Mouse (Mus musculus): ENCODE measurements around the gene Hmgxb4. TPM values are rescaled to one million over a fixed set of nuclear protein-coding genes. Genes with fewer than 3 reads are reported as not detected.

Hmgxb4 gene
- polyA plus RNA-seq, 1 experiment, result 46.7 TPM

- Histone ChIP-seq H3K27ac (ENCODE audit: insufficient read depth, low read length) (no peak overlapping the region), H3K4me3 (ENCODE audit: insufficient read depth, low read length) (no peak overlapping the region), H3K4me1 (ENCODE audit: control insufficient read depth, insufficient read depth, low read length) (peaks cover 11% of the 10 kb centered on the region)
- no peak for TF ChIP-seq CTCF (IDR thresholded peaks at IDR 0.05; ENCODE audit: borderline replicate concordance, insufficient read depth, low read length)
- no peak for TF ChIP-seq POLR2A (IDR thresholded peaks at IDR 0.05; ENCODE audit: low read depth, low read length)
Measured at GRCm38 (mm10) chr8:75035640-75036039, 42.5 kb downstream of the Hmgxb4 start.

GRCm38 (mm10) chr8:75038497-75038896 is 45.3 kb downstream of the Hmgxb4 start:
- H3K27ac ChIP-seq (ENCODE audit: insufficient read depth, low read length), result no peak overlapping the region
- peaks cover 8% of the 10 kb centered on the region; the same call in 1 of the 2 replicates for H3K4me1 ChIP-seq (ENCODE audit: control insufficient read depth, insufficient read depth, low read length)
- H3K4me3 ChIP-seq (ENCODE audit: insufficient read depth, low read length), result no peak overlapping the region
- TF ChIP-seq CTCF (IDR thresholded peaks at IDR 0.05; ENCODE audit: borderline replicate concordance, insufficient read depth, low read length) (no peak), POLR2A (IDR thresholded peaks at IDR 0.05; ENCODE audit: low read depth, low read length) (no peak)

- Histone ChIP-seq H3K4me3 (ENCODE audit: insufficient read depth, low read length) (no peak overlapping the region), H3K27ac (ENCODE audit: insufficient read depth, low read length) (no peak overlapping the region), H3K4me1 (ENCODE audit: control insufficient read depth, insufficient read depth, low read length) (peaks cover 8% of the 10 kb centered on the region; the same call in 1 of the 2 replicates)
- no peak for TF ChIP-seq POLR2A (IDR thresholded peaks at IDR 0.05; ENCODE audit: low read depth, low read length)
- TF ChIP-seq CTCF (IDR thresholded peaks at IDR 0.05; ENCODE audit: borderline replicate concordance, insufficient read depth, low read length), result no peak
Measured at GRCm38 (mm10) chr8:75039754-75040153, 46.6 kb downstream of the Hmgxb4 start.

GRCm38 (mm10) chr8:75042171-75042570 is 49.0 kb downstream of the Hmgxb4 start:
- H3K27ac ChIP-seq (ENCODE audit: insufficient read depth, low read length), result no peak overlapping the region

GRCm38 (mm10) chr8:75042974-75043373 is 49.8 kb downstream of the Hmgxb4 start:
- TF ChIP-seq POLR2A (IDR thresholded peaks at IDR 0.05; ENCODE audit: low read depth, low read length), result no peak
- no peak for TF ChIP-seq CTCF (IDR thresholded peaks at IDR 0.05; ENCODE audit: borderline replicate concordance, insufficient read depth, low read length)
- no peak overlapping the region for H3K4me3 ChIP-seq (ENCODE audit: insufficient read depth, low read length)
- H3K4me1 ChIP-seq (ENCODE audit: control insufficient read depth, insufficient read depth, low read length), result peaks cover 4% of the 10 kb centered on the region; the same call in 1 of the 2 replicates
- no peak overlapping the region for H3K27ac ChIP-seq (ENCODE audit: insufficient read depth, low read length)

More at GRCm38 (mm10) chr8:75042171-75042570, 49.0 kb downstream of the Hmgxb4 start:
- TF ChIP-seq POLR2A (IDR thresholded peaks at IDR 0.05; ENCODE audit: low read depth, low read length) (no peak), CTCF (IDR thresholded peaks at IDR 0.05; ENCODE audit: borderline replicate concordance, insufficient read depth, low read length) (no peak)
- Histone ChIP-seq H3K4me3 (ENCODE audit: insufficient read depth, low read length) (no peak overlapping the region), H3K4me1 (ENCODE audit: control insufficient read depth, insufficient read depth, low read length) (peaks cover 4% of the 10 kb centered on the region; the same call in 1 of the 2 replicates)

- TF ChIP-seq CTCF (IDR thresholded peaks at IDR 0.05; ENCODE audit: borderline replicate concordance, insufficient read depth, low read length) (no peak), POLR2A (IDR thresholded peaks at IDR 0.05; ENCODE audit: low read depth, low read length) (no peak)
- Histone ChIP-seq H3K4me1 (ENCODE audit: control insufficient read depth, insufficient read depth, low read length) (no peaks in the 10 kb centered on the region), H3K27ac (ENCODE audit: insufficient read depth, low read length) (no peak overlapping the region), H3K4me3 (ENCODE audit: insufficient read depth, low read length) (no peak overlapping the region)
Measured at GRCm38 (mm10) chr8:75046303-75046702, 53.1 kb downstream of the Hmgxb4 start.

GRCm38 (mm10) chr8:75047784-75048183 is 54.6 kb downstream of the Hmgxb4 start:
- no peaks in the 10 kb centered on the region for H3K4me1 ChIP-seq (ENCODE audit: control insufficient read depth, insufficient read depth, low read length)
- no peak overlapping the region for H3K27ac ChIP-seq (ENCODE audit: insufficient read depth, low read length)
- H3K4me3 ChIP-seq (ENCODE audit: insufficient read depth, low read length), result no peak overlapping the region
- no peak for TF ChIP-seq POLR2A (IDR thresholded peaks at IDR 0.05; ENCODE audit: low read depth, low read length)
- TF ChIP-seq CTCF (IDR thresholded peaks at IDR 0.05; ENCODE audit: borderline replicate concordance, insufficient read depth, low read length), result no peak

GRCm38 (mm10) chr8:75053342-75053741 is 60.2 kb downstream of the Hmgxb4 start:
- Histone ChIP-seq H3K27ac (ENCODE audit: insufficient read depth, low read length) (no peak overlapping the region), H3K4me3 (ENCODE audit: insufficient read depth, low read length) (no peak overlapping the region), H3K4me1 (ENCODE audit: control insufficient read depth, insufficient read depth, low read length) (no peaks in the 10 kb centered on the region)
- no peak for TF ChIP-seq POLR2A (IDR thresholded peaks at IDR 0.05; ENCODE audit: low read depth, low read length)
- no peak for TF ChIP-seq CTCF (IDR thresholded peaks at IDR 0.05; ENCODE audit: borderline replicate concordance, insufficient read depth, low read length)

GRCm38 (mm10) chr8:75055673-75056072 is 62.5 kb downstream of the Hmgxb4 start:
- H3K27ac ChIP-seq (ENCODE audit: insufficient read depth, low read length), result no peak overlapping the region
- no peak overlapping the region for H3K4me3 ChIP-seq (ENCODE audit: insufficient read depth, low read length)
- TF ChIP-seq POLR2A (IDR thresholded peaks at IDR 0.05; ENCODE audit: low read depth, low read length), result no peak
- no peak for TF ChIP-seq CTCF (IDR thresholded peaks at IDR 0.05; ENCODE audit: borderline replicate concordance, insufficient read depth, low read length)
- no peaks in the 10 kb centered on the region for H3K4me1 ChIP-seq (ENCODE audit: control insufficient read depth, insufficient read depth, low read length)

GRCm38 (mm10) chr8:75060022-75060421 is 66.9 kb downstream of the Hmgxb4 start:
- Histone ChIP-seq H3K4me3 (ENCODE audit: insufficient read depth, low read length) (no peak overlapping the region), H3K27ac (ENCODE audit: insufficient read depth, low read length) (no peak overlapping the region), H3K4me1 (ENCODE audit: control insufficient read depth, insufficient read depth, low read length) (no peaks in the 10 kb centered on the region)
- TF ChIP-seq CTCF (IDR thresholded peaks at IDR 0.05; ENCODE audit: borderline replicate concordance, insufficient read depth, low read length), result no peak
- TF ChIP-seq POLR2A (IDR thresholded peaks at IDR 0.05; ENCODE audit: low read depth, low read length), result no peak

- no peak for TF ChIP-seq CTCF (IDR thresholded peaks at IDR 0.05; ENCODE audit: borderline replicate concordance, insufficient read depth, low read length)
- no peak for TF ChIP-seq POLR2A (IDR thresholded peaks at IDR 0.05; ENCODE audit: low read depth, low read length)
- no peaks in the 10 kb centered on the region for H3K4me1 ChIP-seq (ENCODE audit: control insufficient read depth, insufficient read depth, low read length)
- H3K27ac ChIP-seq (ENCODE audit: insufficient read depth, low read length), result no peak overlapping the region
- H3K4me3 ChIP-seq (ENCODE audit: insufficient read depth, low read length), result no peak overlapping the region
Measured at GRCm38 (mm10) chr8:75060815-75061214, 67.7 kb downstream of the Hmgxb4 start.
